Mouse (Mus musculus): ENCODE measurements around the gene Ccdc92. TPM values are rescaled to one million over a fixed set of nuclear protein-coding genes. Genes with fewer than 3 reads are reported as not detected.

Gene Ccdc92
- polyA plus RNA-seq, 1 experiment from 2014 or later = 26.4 TPM

Other genes with a start within 250 kb of the Ccdc92 start
- 50.4 and 51.0 TPM in 2 replicates for gene Atp6v0a2, start 233.8 kb downstream of the Ccdc92 start, polyA plus RNA-seq (2014; fragmentation: Nextera tagmentation; extraction: Ambion mirVana)
- 0.03 and 0.05 TPM in 2 replicates for gene Dnah10, start 137.3 kb downstream of the Ccdc92 start, polyA plus RNA-seq (2014; fragmentation: Nextera tagmentation; extraction: Ambion mirVana)
- 146 and 158 TPM in 2 replicates for gene Zfp664, start 267 bp upstream of the Ccdc92 start, polyA plus RNA-seq (2014; fragmentation: Nextera tagmentation; extraction: Ambion mirVana)
- gene Rflna, start 140.8 kb upstream of the Ccdc92 start, polyA plus RNA-seq (2014; fragmentation: Nextera tagmentation; extraction: Ambion mirVana) = 7.7 and 8.6 TPM in 2 replicates

Data from neural tube, embryonic 11.5 days (tissue).